Mouse (Mus musculus): Measurements from ENCODE around the gene Crtc1.

- TF ChIP-seq ZC3H11A (IDR thresholded peaks at IDR 0.05; ENCODE audit: borderline replicate concordance, low read depth, low read length) (no peak), MAFK (IDR thresholded peaks at IDR 0.05; ENCODE audit: insufficient read depth, low read depth, low read length) (no peak), HCFC1 (IDR thresholded peaks at IDR 0.05; ENCODE audit: borderline replicate concordance, insufficient read depth, low read length) (no peak), CHD2 (IDR thresholded peaks at IDR 0.05; ENCODE audit: low read depth, low read length) (no peak), ZNF384 (IDR thresholded peaks at IDR 0.05; ENCODE audit: low read depth, low read length) (no peak)
Measured at GRCm38 (mm10) chr8:70371951-70372350, 67.4 kb downstream of the Crtc1 start.
